Mouse (Mus musculus): ENCODE data around the gene Mrps18a.

Gene Mrps18a

GRCm38 (mm10) chr17:46152847-46153782, 42.3 kb downstream of the Mrps18a start, which contains the start of gene Mad2l1bp:
Gene Mad2l1bp, minus strand, starts transcription at chr17:46153553.
- peak; percentile 90 for DNase-seq (ENCODE audit: low read depth)

- DNase-seq (ENCODE audit: low read depth): no peak
These were observed 43.5 kb downstream of the Mrps18a start for GRCm38 (mm10) chr17:46154336-46154735.

GRCm38 (mm10) chr17:46156680-46157079, 45.9 kb downstream of the Mrps18a start:
- no peak for DNase-seq (ENCODE audit: low read depth)

GRCm38 (mm10) chr17:46157131-46157530, 46.3 kb downstream of the Mrps18a start:
- DNase-seq (ENCODE audit: low read depth): no peak

- DNase-seq (ENCODE audit: low read depth): no peak
These were observed 48.5 kb downstream of the Mrps18a start for GRCm38 (mm10) chr17:46159236-46159635.

GRCm38 (mm10) chr17:46160090-46160662, 49.4 kb downstream of the Mrps18a start:
- DNase-seq (ENCODE audit: low read depth): peak; percentile 94

- DNase-seq (ENCODE audit: low read depth): peak; percentile 96
These were observed 49.9 kb downstream of the Mrps18a start, which contains the start of gene Gtpbp2 for GRCm38 (mm10) chr17:46160686-46161085. Gene Gtpbp2, plus strand, starts transcription at chr17:46161032.

- no peak for DNase-seq (ENCODE audit: low read depth)
These were observed 50.4 kb downstream of the Mrps18a start for GRCm38 (mm10) chr17:46161179-46161578.

GRCm38 (mm10) chr17:46161710-46162109, 50.9 kb downstream of the Mrps18a start:
- DNase-seq (ENCODE audit: low read depth): no peak

GRCm38 (mm10) chr17:46162551-46162950, 51.8 kb downstream of the Mrps18a start:
- no peak for DNase-seq (ENCODE audit: low read depth)

- no peak for DNase-seq (ENCODE audit: low read depth)
These were observed 52.2 kb downstream of the Mrps18a start for GRCm38 (mm10) chr17:46162951-46163421.

- no peak for DNase-seq (ENCODE audit: low read depth)
These were observed 53.5 kb downstream of the Mrps18a start for GRCm38 (mm10) chr17:46164301-46164700.

- DNase-seq (ENCODE audit: low read depth): no peak
These were observed 54.0 kb downstream of the Mrps18a start for GRCm38 (mm10) chr17:46164791-46165190.

GRCm38 (mm10) chr17:46165460-46165859, 54.7 kb downstream of the Mrps18a start:
- DNase-seq (ENCODE audit: low read depth): no peak

- DNase-seq (ENCODE audit: low read depth): no peak
These were observed 55.5 kb downstream of the Mrps18a start for GRCm38 (mm10) chr17:46166270-46166669.

- no peak for DNase-seq (ENCODE audit: low read depth)
These were observed 56.2 kb downstream of the Mrps18a start for GRCm38 (mm10) chr17:46167014-46167413.

- DNase-seq (ENCODE audit: low read depth): no peak
These were observed 57.5 kb downstream of the Mrps18a start for GRCm38 (mm10) chr17:46168318-46168717.

- no peak for DNase-seq (ENCODE audit: low read depth)
These were observed 58.0 kb downstream of the Mrps18a start for GRCm38 (mm10) chr17:46168768-46169167.

GRCm38 (mm10) chr17:46170538-46170937, 59.8 kb downstream of the Mrps18a start:
- no peak for DNase-seq (ENCODE audit: low read depth)
